Mouse (Mus musculus) forebrain, embryonic 15.5 days (tissue): Measurements from ENCODE around the gene Psme2b. TPM values are rescaled to one million over a fixed set of nuclear protein-coding genes. Genes with fewer than 3 reads are reported as not detected.
"Not testable (repeated sequence)": the region's sequence is repeated elsewhere in the genome, so short reads cannot be mapped to it uniquely, and the experiment has no call there.

Experiments used
- ATAC-seq: fragments of 200-750 bp; cut with Nextera tagmentation; replicated peaks from 2 replicates; pipeline ENCODE4 v1.8.0; 2017; ENCODE audit warnings: mild to moderate bottlenecking, moderate TSS enrichment, moderate library complexity
- H3K27ac ChIP-seq: fragments of 300-500 bp; sonication (generic); replicated peaks from 2 replicates; pipeline ENCODE4 v1.5.1; 2015; ENCODE audit warnings: mild to moderate bottlenecking, inconsistent platforms
- H3K27me3 ChIP-seq: fragments of 300-500 bp; sonication (generic); 2 replicates; pipeline ENCODE4 v1.6.1; 2015; ENCODE audit warnings: inconsistent platforms
- H3K36me3 ChIP-seq: fragments of 300-500 bp; sonication (generic); 2 replicates; pipeline ENCODE4 v1.6.1; 2015; ENCODE audit warnings: mild to moderate bottlenecking, inconsistent platforms
- H3K4me1 ChIP-seq: fragments of 300-500 bp; sonication (generic); 2 replicates; pipeline ENCODE4 v1.6.1; 2015; ENCODE audit warnings: inconsistent platforms
- H3K4me2 ChIP-seq: fragments of 300-500 bp; sonication (generic); replicated peaks from 2 replicates; pipeline ENCODE4 v1.6.1; 2015; ENCODE audit warnings: mild to moderate bottlenecking, inconsistent platforms
- H3K4me3 ChIP-seq: fragments of 300-500 bp; sonication (generic); 2 replicates; pipeline ENCODE4 v1.5.1; 2015; ENCODE audit warnings: mild to moderate bottlenecking, inconsistent platforms
- H3K9ac ChIP-seq: fragments of 300-500 bp; sonication (generic); replicated peaks from 2 replicates; pipeline ENCODE4 v1.6.1; 2015; ENCODE audit warnings: mild to moderate bottlenecking, inconsistent platforms
- H3K9me3 ChIP-seq: fragments of 300-500 bp; sonication (generic); 2 replicates; pipeline ENCODE4 v1.6.1; 2016; ENCODE audit warnings: inconsistent platforms
- WGBS: fragments of 180-500 bp; shearing (Covaris S2); methylation state at CpG from one replicate; pipeline ENCODE4 v1.1.7; 2015; ENCODE audit warnings: mixed read lengths; 5-methylcytosine and 5-hydroxymethylcytosine counted together
- polyA plus RNA-seq: library from polyadenylated mRNA; unstranded; fragments of >200 nt; fragmentation: Nextera tagmentation; extraction: Ambion mirVana; gene quantifications from 2 replicates; pipeline ENCODE4 v1.2.1, GENCODE M21; 2015

The Psme2b gene
- polyA plus RNA-seq, 1 experiment from 2014 or later = 1.3 TPM

DNA sequence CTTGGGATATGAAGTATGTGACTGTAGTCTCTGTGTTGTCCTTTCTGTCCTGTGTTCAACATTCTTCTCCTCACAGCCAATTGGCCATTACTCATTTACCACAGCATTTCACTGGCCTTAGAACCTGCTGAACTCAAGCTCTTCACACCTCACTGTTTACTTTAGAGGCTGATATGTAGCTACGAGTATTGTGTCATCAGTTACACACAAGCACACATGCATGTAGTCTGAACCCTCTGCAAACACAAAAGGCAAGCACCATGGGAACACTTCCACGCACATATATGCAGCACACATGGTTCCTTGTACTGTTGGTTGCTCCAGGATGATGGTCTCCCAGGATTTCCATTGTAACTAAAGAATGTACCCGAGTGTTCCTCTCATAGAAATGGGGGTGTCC, 10.7 kb downstream of the Psme2b start:
- H3K36me3 ChIP-seq, H3K9ac ChIP-seq, H3K4me1 ChIP-seq, H3K27me3 ChIP-seq, H3K9me3 ChIP-seq, H3K4me2 ChIP-seq, ATAC-seq, H3K27ac ChIP-seq, H3K4me3 ChIP-seq: not testable (repeated sequence)
- WGBS = no CpG with 5 or more reads among the region's 3 CpGs

DNA sequence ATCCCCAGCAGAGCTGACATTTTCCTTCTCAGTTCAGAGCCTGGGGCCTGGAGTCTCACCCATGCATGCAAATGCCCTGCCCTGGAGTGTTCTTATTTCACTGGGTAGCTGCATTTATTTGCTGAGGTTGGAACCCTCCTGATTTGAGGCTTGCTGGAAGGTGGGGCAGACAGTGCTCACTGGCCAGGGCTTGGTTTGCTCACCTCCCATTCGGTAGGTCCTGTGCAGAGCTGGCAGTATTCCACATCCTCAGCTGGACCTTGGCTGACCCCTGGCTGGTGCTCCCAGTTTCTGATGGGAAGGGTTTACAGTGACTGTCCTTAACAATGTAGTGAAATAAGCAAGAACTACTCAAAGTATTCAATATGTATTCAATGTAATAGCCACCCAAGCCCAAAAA, 12.1 kb downstream of the Psme2b start:
- H3K27ac ChIP-seq, H3K9me3 ChIP-seq, H3K4me1 ChIP-seq, ATAC-seq, H3K9ac ChIP-seq, H3K4me2 ChIP-seq, H3K4me3 ChIP-seq, H3K36me3 ChIP-seq, H3K27me3 ChIP-seq: not testable (repeated sequence)
- WGBS = 87% methylated on average over 1 of the region's 1 CpGs

DNA sequence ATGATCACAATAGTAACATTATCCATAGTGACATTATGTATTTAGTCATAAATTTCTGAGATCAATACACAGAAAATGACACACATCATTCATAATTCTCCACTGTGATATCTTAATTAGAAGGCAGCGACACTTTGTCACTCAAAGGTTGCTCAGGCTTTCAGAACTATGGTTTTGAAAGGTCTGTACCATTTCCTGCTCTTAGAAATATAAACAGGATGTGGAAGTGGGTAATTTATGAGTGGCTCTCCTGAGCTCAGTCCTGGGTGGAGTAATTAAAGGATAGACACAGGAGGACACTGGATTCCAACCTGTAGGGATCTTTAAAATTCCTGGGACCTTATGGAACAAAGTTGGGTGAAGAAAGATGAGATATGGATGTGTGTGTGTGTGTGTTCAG, 12.6 kb downstream of the Psme2b start:
- not testable (repeated sequence) for H3K9ac ChIP-seq, ATAC-seq, H3K36me3 ChIP-seq, H3K4me1 ChIP-seq, H3K4me2 ChIP-seq, H3K9me3 ChIP-seq, H3K4me3 ChIP-seq, H3K27me3 ChIP-seq, H3K27ac ChIP-seq
- WGBS = 82% methylated on average over 1 of the region's 1 CpGs

DNA sequence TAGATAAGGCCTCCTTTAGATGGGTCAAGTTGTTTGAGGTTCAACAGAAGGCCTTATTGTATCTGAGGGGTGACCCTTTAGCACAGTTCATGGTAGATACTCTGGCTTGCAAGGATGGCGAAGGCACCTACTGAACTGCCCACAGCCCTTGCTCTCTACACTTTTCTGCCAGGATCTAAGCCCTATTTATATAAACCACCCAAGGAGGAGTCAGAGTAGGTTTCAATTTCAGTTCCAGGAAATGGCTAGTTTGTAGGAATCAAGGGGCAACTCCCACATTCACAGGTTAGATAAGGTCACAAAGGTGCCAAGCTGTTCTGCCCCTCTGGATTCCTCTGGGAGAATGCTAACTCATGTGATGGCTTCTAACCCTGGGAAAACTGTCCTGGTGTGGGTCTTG, 17.9 kb downstream of the Psme2b start:
- 77% methylated on average over 1 of the region's 1 CpGs for WGBS
- not testable (repeated sequence) for H3K27ac ChIP-seq, H3K4me2 ChIP-seq, H3K36me3 ChIP-seq, ATAC-seq, H3K27me3 ChIP-seq, H3K4me3 ChIP-seq, H3K4me1 ChIP-seq, H3K9ac ChIP-seq, H3K9me3 ChIP-seq

DNA sequence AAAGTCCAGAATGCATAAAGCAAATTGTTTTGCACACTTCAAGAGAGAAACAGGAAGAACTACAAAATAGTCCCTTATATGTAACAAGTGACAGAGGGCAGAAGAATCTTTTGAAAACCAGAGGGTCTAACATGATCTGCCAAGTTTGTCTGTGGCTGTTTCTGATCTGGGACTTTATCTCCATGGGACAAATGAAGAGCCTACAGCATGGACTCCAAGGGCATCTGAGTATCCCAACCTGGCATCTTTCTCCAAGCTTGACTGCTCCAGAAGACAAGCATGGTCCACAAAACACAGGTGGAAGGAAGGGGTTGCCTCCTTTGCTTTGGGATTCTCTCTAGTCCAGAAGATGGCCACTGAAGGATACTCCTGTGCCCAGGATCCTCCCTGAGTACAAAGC, 19.6 kb downstream of the Psme2b start:
- not testable (repeated sequence) for H3K27me3 ChIP-seq, H3K36me3 ChIP-seq, H3K4me2 ChIP-seq, H3K9ac ChIP-seq, H3K9me3 ChIP-seq, H3K4me3 ChIP-seq, H3K4me1 ChIP-seq, ATAC-seq, H3K27ac ChIP-seq

DNA sequence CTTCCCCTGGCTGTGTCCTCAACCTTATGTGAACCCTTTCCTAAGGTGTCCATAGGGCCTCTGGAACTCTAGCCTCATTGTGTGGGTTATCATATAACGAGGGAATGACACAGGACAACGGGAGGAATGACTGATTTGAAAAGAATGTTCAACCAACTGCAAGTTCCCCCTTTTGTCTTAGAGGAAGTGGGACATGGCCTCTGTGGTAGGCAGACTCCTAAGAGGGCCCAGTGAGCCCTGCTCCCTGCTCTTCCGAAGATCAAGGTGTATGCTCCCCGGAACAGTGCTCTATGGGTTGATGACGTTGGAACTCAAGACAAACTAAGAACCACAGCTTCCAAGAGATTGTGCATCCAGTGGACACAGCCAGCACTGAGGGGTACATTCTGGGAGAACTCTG, 22.2 kb downstream of the Psme2b start:
- not testable (repeated sequence) for H3K4me1 ChIP-seq, H3K4me3 ChIP-seq, H3K27ac ChIP-seq, H3K27me3 ChIP-seq, H3K9ac ChIP-seq, H3K36me3 ChIP-seq, ATAC-seq, H3K4me2 ChIP-seq, H3K9me3 ChIP-seq
- 70% methylated on average over 5 of the region's 5 CpGs for WGBS

DNA sequence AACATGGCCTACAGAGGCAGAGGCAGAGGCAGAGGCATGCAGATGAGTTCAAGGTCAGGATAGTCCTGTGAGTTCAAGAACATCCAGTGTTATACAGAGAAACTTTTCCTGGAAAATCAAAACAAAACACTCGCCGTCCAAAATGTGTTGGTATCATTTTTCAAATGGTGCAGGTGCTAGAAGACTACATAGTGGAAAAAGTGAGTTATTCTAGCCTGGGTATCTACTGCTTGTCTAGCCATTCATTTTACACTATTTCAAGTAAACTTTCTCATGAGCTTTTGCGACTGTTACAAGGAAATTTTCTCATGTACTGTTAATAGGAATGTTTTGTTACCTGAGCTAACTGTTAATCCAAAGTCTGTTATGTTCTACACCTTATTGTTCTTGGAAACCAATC, 27.6 kb downstream of the Psme2b start:
- Histone ChIP-seq H3K36me3 (no peaks in the 10 kb centered on the region), H3K27me3 (no peaks in the 10 kb centered on the region), H3K9me3 (no peaks in the 10 kb centered on the region), H3K4me1 (no peaks in the 10 kb centered on the region), H3K4me2 (no peak overlapping the region), H3K27ac (no peak overlapping the region), H3K9ac (no peak overlapping the region), H3K4me3 (no peak overlapping the region)
- 83% methylated on average over 3 of the region's 3 CpGs for WGBS
- ATAC-seq = no peak

DNA sequence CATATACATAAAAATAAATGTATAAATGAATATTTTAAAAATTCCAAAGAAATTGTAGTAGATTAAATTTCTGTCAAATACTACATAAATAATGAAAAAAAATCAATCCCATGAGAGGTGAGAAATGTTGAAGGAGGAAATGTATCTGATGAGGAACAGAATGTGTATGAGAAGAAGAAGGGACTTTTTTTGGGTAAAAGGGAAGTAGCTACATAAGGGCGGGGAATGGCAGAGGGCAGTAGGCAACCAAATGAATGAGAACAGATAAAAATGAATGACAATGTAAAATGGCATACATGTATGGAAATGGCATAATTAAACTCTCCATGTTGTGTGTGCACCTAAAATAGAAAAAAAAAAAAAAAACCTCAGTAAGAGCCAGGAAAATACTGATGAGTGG, 32.4 kb downstream of the Psme2b start:
- H3K27me3 ChIP-seq = no peaks in the 10 kb centered on the region

DNA sequence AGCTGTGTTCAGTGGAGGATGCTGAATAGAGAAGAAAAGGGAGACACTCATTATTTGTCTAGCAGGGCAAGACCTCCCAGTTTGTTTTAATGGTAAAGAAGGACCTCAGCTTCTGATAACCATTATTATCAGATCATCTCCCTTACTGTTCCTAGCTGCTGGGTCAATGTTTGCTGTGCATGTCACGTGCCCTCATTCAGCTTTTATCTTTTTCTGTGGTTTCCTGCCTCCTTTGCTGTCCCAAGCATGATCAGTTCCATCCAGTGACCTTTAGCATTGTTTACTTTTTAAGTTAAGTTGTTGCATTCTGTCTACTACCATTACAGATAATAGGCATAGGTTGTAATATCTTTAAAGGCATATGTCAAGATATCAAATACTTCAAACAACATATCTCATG, 37.5 kb downstream of the Psme2b start:
- Histone ChIP-seq H3K36me3 (no peaks in the 10 kb centered on the region), H3K4me3 (no peak overlapping the region), H3K9me3 (no peaks in the 10 kb centered on the region), H3K27ac (no peak overlapping the region), H3K4me1 (no peaks in the 10 kb centered on the region), H3K9ac (no peak overlapping the region), H3K4me2 (no peak overlapping the region), H3K27me3 (no peaks in the 10 kb centered on the region)
- ATAC-seq = no peak
- WGBS = 65% methylated on average over 1 of the region's 1 CpGs

More for the DNA sequence above, 32.4 kb downstream of the Psme2b start:
- 97% methylated on average over 1 of the region's 1 CpGs for WGBS
- no peak for ATAC-seq
- Histone ChIP-seq H3K27ac (no peak overlapping the region), H3K4me1 (no peaks in the 10 kb centered on the region), H3K9ac (no peak overlapping the region), H3K36me3 (no peaks in the 10 kb centered on the region), H3K4me2 (no peak overlapping the region), H3K9me3 (no peaks in the 10 kb centered on the region), H3K4me3 (no peak overlapping the region)

DNA sequence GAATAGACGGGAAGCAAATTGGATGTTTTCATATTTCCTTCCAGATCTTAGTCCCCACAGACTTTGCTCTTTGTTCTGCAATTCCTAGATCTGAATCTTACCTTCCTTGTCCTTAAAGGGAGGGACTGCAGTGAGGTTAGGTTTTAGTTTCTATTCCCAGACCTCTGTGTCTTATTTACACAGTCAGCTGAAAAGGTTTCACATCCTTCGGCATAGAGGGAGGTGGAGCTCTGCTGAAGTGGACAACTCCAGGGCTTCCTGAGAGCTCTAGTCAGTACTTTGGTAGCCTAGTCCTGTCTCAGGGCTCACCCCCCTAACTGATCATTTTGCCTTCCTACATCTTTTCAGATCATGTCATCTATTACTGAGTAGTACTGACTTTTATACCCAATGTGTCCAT, 44.0 kb downstream of the Psme2b start, which contains the start of gene Gm5431:
Gm5431 (minus strand) TSS at position 194 of the 400 bp plus-strand sequence.
- no peaks in the 10 kb centered on the region for H3K27me3 ChIP-seq
- no peaks in the 10 kb centered on the region for H3K4me1 ChIP-seq
- H3K9ac ChIP-seq = no peak within 1 kb of the TSS
- WGBS = 75% methylated on average over 2 of the region's 2 CpGs
- H3K9me3 ChIP-seq = no peaks in the 10 kb centered on the region
- no peak within 1 kb of the TSS for H3K27ac ChIP-seq
- H3K4me3 ChIP-seq = no peak within 1 kb of the TSS
- H3K4me2 ChIP-seq = no peak within 1 kb of the TSS
- no peak for ATAC-seq
- no peaks in the 10 kb centered on the region for H3K36me3 ChIP-seq

DNA sequence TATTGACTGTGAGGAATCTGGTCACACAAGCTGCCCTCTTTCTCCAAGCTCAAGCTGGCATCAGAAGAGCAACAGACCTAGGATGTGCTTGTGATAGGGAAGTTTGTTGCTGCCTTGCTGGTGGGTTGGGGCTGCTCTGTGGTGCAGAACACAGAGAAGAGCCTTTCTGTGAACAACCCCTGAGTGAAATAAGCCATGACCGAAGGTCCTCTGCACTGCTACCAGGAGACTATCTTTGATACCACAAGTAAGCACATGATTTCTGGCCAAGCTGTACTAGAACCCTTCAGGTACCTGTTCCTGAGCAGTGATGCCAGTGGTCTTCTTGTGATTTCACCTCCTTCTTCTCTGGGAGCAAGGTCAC, 44.4 kb downstream of the Psme2b start:
- not testable (repeated sequence) for H3K9ac ChIP-seq, H3K9me3 ChIP-seq, ATAC-seq, H3K36me3 ChIP-seq, H3K4me1 ChIP-seq, H3K4me2 ChIP-seq, H3K4me3 ChIP-seq, H3K27me3 ChIP-seq, H3K27ac ChIP-seq
- WGBS = 93% methylated on average over 1 of the region's 1 CpGs

DNA sequence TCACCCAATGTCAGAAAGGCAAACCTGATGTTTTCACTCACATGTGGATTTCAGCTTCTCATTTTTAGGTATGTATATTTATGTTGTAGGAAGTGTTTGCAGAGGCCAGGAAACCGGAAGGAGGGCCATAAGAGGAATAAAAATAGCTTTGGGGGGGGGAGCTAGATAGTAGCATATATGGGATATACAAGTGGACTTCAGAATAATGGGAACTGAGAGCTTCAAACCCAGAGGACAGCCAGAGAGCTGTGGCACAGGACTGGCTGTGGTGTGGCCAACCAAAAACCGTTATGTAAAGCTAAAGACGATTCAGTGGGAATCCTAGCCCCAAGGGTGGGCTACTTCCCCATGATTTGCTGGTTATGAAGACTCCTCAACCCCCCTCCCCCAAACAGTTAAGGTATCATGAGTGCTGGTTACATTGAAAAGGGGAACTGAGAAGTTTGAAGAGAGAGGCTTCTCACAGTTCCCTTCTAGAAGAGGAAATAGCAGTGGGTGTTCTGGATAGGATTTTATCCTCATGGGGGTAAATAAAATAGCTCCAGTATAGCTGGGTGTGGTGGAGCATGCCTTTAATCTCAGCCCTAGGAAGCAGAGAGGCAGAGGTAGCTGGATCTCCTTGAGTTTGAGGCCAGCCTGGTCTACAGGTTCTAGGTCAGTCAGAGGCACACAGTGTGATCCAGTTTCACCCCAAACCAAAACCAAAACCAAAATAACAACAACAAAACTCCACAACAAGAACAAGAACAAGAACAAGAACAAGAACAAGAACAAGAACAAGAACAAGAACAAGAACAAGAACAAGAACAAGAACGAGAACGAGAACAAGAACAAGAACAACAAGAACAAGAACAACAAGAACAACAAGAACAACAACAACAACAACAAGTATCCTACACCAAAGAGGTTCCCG, 45.1 kb downstream of the Psme2b start:
- not testable (repeated sequence) for ATAC-seq, H3K27me3 ChIP-seq
- 86% methylated on average over 6 of the region's 6 CpGs for WGBS

DNA sequence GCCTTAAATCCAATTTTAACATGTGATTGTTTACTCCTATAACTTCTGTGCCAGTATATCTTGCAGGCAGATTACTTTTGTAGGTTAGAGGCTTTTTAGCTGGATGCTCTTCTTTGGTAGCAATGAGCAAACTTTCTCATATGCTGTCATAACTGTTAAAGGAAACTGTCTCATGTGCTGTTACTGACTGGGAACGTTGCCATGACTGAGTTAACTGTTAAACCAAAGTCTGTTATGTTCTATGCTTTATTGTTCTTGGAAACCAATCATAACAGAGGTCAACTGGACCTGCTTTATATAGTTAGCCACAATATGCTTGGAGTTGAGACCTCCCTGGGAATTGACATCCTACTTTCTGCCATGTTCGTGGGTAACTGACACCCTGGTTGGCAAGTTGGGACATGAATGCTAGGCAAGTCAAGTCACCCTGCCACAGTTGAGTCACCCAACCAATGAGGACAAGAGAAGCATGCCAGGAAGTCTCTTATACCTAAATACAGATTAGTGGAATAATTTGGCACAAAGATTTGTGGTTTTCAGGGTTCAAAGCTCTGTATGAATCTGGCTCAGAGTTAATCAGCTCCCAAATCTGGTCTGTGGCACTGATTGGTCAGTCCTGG, 47.1 kb downstream of the Psme2b start:
- Histone ChIP-seq H3K9me3 (no peaks in the 10 kb centered on the region), H3K4me1 (no peaks in the 10 kb centered on the region), H3K9ac (no peak overlapping the region), H3K27ac (no peak overlapping the region), H3K4me2 (no peak overlapping the region), H3K36me3 (no peaks in the 10 kb centered on the region), H3K4me3 (no peak overlapping the region), H3K27me3 (no peaks in the 10 kb centered on the region)
- ATAC-seq = no peak
- WGBS = 58% methylated on average over 2 of the region's 2 CpGs

More for the DNA sequence above, 45.1 kb downstream of the Psme2b start:
- H3K4me3 ChIP-seq, H3K9ac ChIP-seq, H3K4me1 ChIP-seq, H3K9me3 ChIP-seq, H3K27ac ChIP-seq, H3K36me3 ChIP-seq, H3K4me2 ChIP-seq: not testable (repeated sequence)
